12 mouse cellular contexts compared by ENCODE assay signal in genomic region chr14:86898898-86899297, GRCm38 (mm10).
DNase-seq lines count a peak whose midpoint lies in the region; ATAC-seq and TF ChIP-seq lines count a peak whose summit lies in the region.
"Had no signal": no experiment of that assay in that cellular context is flagged by ENCODE, and none has a peak within 500 bp of the region (broad histone marks: within the 10 kb centered on the region; RNA-seq: fewer than 3 reads in every experiment).

No protein-coding gene starts in this region.

- H3K4me3 ChIP-seq in forebrain, postnatal 0 days (ENCODE audit: low read depth, low read length) = no peak overlapping the region
- no peak overlapping the region for H3K4me3 ChIP-seq in forebrain, embryonic 16.5 days (replicated peaks; ENCODE audit: low read length)
- H3K4me3 ChIP-seq: limb, embryonic 10.5 days had no signal

- ATAC-seq in forebrain, postnatal 0 days = no peak
- no peak for ATAC-seq in forebrain, embryonic 16.5 days
- no peak for ATAC-seq in erythroid progenitor cell, adult 5-6 weeks (replicated peaks; ENCODE audit: low FRiP score, poor library complexity, severe bottlenecking)

- DNase-seq in forebrain, postnatal 0 days = peak; percentile 29
- peak; percentile 15 to 19 for DNase-seq in left cerebral cortex, postnatal 14 days (ENCODE audit: low spot score in 2 of 2)
- no peak for DNase-seq in left cerebral cortex, postnatal 10 days (ENCODE audit: extremely low spot score in 1 of 2, low spot score in 2 of 2)
- peak; percentile 11 for DNase-seq in A20 (ENCODE audit: low read depth, low spot score)
- DNase-seq in brain, adult 2 months (ENCODE audit: low read depth, low spot score) = peak; percentile 23
- no peak for DNase-seq in urinary bladder, postnatal 4 days (ENCODE audit: low spot score in 2 of 2)
- DNase-seq: adrenal gland, postnatal 14 days; cerebellum, adult 11-12 months; layer of hippocampus, adult 9-11 months had no signal

- H3K9ac ChIP-seq in forebrain, postnatal 0 days = no peak overlapping the region
- no peak overlapping the region for H3K9ac ChIP-seq in forebrain, embryonic 16.5 days (replicated peaks; ENCODE audit: low read depth, low read length)

- peak; percentile 53 for TF ChIP-seq CTCF in forebrain, postnatal 0 days (IDR thresholded peaks at IDR 0.05; ENCODE audit: low read depth)

- no peak overlapping the region for H3K4me2 ChIP-seq in forebrain, postnatal 0 days (ENCODE audit: low read depth)
- H3K4me2 ChIP-seq in forebrain, embryonic 16.5 days (ENCODE audit: low read length) = no peak overlapping the region

- H3K4me1 ChIP-seq in forebrain, postnatal 0 days (ENCODE audit: insufficient read depth) = no peaks in the 10 kb centered on the region
- H3K4me1 ChIP-seq in forebrain, embryonic 16.5 days (replicated peaks; ENCODE audit: control insufficient read depth, insufficient read depth, low read length) = no peaks in the 10 kb centered on the region
- H3K4me1 ChIP-seq: limb, embryonic 10.5 days had no signal

- H3K27me3 ChIP-seq in forebrain, postnatal 0 days (ENCODE audit: insufficient read depth, low read length) = no peaks in the 10 kb centered on the region
- no peaks in the 10 kb centered on the region for H3K27me3 ChIP-seq in forebrain, embryonic 16.5 days (replicated peaks; ENCODE audit: control insufficient read depth, insufficient read depth, low read length)

- intact Hi-C loops in left cerebral cortex, postnatal 14 days (cut with DNase I) = no loop called here
- intact Hi-C loops in left cerebral cortex, postnatal 10 days (cut with DNase I) = no loop called here

- H3K9me3 ChIP-seq in forebrain, postnatal 0 days (ENCODE audit: low read length) = no peaks in the 10 kb centered on the region
- no peaks in the 10 kb centered on the region for H3K9me3 ChIP-seq in forebrain, embryonic 16.5 days (ENCODE audit: control insufficient read depth, low read length)
- H3K9me3 ChIP-seq: limb, embryonic 10.5 days had no signal

- no peaks in the 10 kb centered on the region for H3K36me3 ChIP-seq in forebrain, postnatal 0 days (ENCODE audit: insufficient read depth)
- H3K36me3 ChIP-seq in forebrain, embryonic 16.5 days (ENCODE audit: control insufficient read depth, insufficient read depth) = no peaks in the 10 kb centered on the region

- H3K27ac ChIP-seq in forebrain, postnatal 0 days (ENCODE audit: low read depth, low read length) = no peak overlapping the region
- H3K27ac ChIP-seq in forebrain, embryonic 16.5 days (ENCODE audit: low read length) = no peak overlapping the region
- H3K27ac ChIP-seq: limb, embryonic 10.5 days had no signal

Comparison
In these comparisons a context has a peak if more than half of its experiments do, and no peak if none do; other contexts are left out.
1. DNase-seq: peak in forebrain, postnatal 0 days (single experiment), left cerebral cortex, postnatal 14 days (2 of 2), A20 (single experiment) and brain, adult 2 months (single experiment); none in left cerebral cortex, postnatal 10 days (0 of 2) and urinary bladder, postnatal 4 days (0 of 2).